Mouse (Mus musculus) thymus, postnatal 14 days (tissue): ENCODE measurements around the gene Ccr7.

Experiments used
- DNase-seq: peaks from one replicate; pipeline ENCODE4 v3.0.0; 2021

The Ccr7 gene

DNA sequence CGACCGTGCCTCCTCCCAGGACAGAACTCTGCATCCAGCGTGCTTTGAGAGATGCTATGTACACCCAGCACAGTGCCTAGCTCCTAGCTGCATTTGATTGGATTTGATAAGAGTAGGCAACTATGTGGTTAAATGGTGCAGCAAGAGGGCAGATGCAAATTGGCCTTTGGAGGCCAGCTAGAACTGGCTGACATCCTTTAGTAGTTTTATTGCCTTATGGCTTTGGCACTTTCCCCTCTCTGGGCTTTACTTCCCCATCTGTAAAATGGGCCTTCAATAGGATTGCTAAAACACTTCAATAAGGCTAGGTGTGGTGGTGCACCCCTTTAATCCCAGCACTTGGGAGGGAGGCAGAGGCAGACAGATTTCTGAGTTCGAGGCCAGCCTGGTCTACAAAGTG is 17.9 kb downstream of the Ccr7 start:
- no peak for DNase-seq

DNA sequence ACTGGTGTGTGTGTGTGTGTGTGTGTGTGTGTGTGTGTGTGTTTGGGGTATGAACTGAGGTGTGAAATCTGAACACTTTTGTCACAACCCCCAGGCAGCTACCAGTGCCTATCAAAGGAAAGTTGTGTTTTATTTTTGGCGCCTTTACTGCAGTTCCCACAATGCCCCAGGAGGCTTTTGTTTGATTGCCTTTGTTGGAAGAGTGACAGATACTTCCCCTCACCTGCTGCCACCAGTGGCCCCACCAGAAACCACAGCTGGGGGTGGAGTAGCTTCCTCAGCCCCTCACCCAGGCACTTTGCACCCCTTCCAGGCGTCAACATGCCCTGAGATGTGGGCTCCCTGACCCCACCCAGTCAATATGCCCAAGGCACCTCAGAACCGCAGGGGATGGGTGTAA is 18.5 kb downstream of the Ccr7 start:
- peak; percentile 91 for DNase-seq

DNA sequence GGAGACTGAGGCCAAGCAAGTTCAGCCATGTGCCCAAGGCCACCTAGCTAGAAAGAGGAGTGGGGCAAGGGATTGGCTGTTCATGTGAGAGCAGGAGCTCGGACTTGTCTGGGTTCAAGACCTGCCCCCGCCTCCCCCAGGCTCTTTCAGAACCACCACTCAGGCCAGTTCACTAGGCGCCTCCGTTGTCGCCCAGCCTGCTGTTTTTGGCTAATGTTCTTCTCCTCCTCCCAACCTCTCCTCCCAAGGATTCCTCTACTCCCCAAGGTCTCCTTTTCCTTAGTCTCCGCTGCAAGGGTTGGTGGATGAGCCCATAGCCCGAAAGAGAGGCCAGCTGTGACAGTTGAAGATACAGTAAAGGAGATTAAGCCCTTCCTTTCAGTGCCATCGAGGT is 19.8 kb downstream of the Ccr7 start:
- DNase-seq, result no peak

DNA sequence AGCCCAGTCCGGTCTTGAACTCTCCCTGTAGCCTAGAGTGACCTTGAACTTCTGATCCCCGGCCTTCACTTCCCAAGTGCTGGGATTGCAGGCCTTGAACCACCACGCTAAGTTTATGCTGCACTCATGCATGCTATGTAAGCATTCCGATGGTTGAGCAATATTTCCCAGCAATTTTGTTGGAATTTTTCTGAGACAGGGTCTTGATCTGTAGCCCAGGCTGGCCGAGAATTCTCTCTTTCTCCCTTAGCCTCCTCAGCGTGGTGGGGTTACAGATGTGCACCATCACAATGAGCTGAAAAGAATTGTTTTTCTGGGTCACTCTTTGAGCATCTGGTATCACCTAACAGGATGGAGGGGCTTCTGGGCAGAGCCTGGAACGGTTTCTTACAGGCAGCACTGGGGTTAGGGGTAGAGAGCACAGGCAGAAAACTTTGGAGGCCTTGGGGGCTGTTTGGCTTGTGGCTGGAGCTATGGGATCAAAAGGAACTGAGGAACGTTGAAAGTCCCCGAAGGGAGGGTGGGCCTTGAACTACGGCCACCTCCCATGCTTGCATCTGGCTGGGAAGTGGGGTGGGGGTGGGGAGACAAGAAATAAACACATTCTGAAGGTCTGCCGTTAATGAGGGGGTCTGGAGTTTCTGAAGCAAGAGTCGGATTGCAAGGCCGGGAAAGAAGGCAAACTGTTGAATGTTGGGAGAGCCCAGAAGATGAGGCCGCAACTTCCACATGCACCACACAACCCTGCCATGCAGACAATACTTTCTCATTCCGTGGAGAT is 20.4 kb downstream of the Ccr7 start:
- no peak for DNase-seq

DNA sequence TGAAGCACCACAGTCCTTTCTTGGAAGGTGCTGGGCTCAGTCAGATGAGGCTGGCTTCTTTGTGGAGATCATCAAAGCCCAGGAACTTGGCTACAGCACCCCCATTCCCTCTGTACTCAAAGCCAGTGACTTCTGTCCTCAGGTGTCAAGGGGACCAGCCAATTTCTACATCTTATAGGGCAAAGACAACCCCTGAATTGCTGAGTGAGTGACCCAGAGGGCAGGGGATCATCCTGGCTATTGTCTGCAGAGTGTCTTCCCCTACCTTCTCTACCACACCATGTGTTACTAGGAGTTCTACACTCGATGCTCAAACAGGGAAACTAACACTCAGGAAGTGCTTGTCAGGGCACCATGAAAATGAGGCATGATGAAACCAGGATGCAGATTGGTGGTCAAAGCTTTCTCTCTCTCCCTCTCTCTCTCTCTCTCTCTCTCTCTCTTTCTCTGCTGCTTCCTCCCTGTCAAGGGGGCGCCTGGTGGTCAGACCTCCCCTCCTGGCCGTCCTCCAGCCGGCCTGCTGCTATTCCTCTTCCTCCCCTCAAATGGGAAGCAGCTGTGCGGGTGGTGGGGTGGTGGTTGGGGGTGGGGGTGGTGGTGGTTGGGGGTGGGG is 21.5 kb downstream of the Ccr7 start:
- DNase-seq, result no peak

DNA sequence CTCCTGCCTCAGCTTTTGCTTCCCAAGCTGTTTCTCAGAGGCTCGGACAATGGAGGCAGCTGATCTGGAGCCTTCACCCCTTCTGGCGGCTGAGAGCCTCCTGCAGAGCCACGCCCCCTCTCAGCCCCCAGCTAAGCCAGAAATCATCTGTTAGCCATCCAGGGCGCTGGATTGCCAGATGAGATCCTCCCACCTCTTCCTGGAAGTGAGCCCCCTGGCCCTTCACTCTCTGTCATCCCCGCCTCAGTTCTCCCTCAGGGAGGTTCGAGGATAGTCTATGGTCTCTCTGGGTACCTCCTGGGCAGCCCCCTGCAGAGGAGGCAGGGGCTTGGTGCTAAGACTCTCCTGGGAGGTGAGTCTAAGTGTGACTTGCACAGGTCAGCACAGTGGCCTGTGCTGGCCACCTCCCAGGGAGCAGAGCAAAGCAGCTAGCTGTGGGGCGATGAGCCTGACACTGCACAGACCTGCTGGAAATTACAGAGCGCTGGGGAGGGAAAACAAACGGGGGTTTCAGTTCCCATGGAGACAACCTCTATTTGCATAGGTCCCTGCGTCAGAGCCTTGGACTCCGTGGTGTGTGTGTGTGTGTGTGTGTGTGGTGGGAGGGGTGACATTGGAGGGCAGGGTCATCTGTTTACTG is 22.7 kb downstream of the Ccr7 start:
- DNase-seq, result no peak

DNA sequence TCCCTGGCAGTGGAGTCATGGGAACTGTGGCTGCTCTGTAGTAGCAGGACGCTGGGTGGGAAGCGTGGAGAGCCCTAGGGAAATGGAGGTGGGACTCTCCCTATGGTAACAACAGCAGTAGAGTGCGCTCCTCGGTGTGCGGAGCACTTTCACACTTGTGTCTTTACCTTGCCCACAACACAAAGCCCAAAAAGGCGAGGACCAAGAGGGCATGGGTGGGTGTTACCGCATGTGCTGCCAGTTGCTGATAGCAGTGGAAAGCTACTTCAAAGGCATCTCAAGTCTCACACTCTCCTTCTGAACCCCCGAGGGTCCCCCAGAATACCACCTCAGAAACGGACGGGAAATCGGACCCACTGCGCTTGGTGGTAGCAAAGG is 23.4 kb downstream of the Ccr7 start:
- no peak for DNase-seq

DNA sequence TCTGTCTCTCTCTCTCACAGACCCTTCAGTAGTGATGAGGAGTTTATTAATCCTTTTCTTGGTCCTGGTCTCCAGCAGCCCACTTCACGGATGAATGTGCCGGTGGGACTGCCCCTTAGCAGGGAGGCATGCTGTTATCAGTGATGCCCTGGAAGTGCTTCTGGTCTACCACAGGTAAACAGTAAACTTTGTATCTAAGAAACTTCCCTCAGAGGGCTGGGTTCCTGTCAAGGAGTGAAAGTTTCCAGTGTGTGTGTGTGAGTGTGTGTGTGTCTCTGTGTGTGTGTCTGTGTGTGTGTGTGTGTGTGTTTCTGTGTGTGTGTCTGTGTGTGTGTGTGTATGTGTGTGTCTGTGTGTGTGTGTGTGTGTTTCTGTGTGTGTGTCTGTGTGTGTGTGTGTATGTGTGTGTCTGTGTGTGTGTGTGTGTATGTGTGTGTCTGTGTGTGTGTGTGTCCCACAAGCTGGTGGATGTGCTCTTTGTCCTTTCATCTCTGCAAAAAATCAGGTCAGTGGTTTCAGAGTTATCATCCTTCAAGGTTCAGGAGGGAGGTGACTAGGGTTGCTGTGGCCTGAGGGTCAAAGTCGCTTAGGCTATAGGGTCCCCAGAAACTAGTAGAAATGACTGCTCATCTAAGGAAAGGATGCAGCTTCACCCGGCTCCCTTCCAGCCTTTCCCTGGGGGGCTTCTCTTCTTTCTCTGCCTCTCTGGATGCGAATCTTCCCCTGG is 24.0 kb downstream of the Ccr7 start:
- DNase-seq, result no peak

DNA sequence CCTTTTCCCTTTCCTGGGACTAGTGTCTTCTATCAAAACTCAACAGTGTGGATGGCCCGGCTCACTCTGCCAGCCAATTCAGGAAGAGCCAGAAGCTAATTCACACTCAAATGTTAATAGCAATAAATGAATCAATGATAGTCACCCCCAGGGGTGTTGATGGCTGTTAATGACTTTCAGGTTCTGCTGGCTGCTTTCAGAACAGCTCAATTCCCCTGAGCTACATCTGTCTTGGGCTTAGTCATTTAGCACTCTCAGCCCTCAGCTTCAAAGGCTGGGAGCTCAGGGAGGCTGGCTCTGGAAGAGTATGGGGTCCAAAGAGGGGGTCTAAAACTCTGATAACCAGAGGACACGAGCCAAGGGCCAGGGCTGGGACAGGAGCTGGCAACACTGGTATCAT is 25.6 kb downstream of the Ccr7 start:
- DNase-seq, result no peak

DNA sequence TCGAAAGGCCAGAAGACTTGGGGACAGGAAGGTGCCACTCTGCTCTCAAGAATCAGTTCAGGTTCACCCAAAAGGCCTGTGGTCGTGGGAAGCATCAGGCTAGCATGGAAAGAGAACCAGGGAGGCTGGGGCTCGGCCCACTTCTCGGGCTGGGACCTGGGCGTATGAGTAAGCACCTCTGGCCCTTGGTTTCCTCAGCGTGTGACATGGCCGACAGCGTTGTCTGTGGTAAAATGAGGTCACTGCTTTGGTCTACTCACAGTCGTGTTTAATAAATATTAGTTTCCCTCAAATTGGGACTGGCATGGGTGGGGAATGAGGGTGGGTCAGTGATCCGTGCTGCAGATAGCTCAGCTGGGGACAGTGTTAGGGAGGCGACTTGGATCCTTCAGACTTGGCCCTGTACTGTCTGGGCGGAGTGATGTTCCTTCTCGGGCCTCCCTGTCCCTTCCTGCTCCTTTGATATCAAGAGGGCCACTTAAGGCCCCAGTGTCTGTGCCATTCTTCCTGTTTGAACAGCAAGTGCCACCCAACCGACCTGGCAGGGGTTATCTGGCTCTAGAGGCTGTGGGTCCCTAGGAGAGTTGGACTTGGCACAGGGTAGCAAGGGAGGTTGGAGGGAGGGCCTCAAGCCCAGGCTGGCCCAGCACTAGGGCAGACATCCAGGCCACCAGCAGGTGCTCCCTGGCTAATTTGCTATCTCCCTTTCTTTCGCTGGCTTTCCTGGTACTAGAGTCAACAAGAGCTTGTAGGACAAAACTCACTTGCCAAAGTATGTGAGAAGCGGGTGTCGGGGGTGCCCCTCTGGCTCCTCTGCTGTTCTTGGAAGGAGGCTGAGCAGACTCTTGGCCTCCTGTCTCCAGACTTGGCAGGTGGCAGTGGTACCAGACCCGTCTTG is 26.8 kb downstream of the Ccr7 start:
- no peak for DNase-seq

DNA sequence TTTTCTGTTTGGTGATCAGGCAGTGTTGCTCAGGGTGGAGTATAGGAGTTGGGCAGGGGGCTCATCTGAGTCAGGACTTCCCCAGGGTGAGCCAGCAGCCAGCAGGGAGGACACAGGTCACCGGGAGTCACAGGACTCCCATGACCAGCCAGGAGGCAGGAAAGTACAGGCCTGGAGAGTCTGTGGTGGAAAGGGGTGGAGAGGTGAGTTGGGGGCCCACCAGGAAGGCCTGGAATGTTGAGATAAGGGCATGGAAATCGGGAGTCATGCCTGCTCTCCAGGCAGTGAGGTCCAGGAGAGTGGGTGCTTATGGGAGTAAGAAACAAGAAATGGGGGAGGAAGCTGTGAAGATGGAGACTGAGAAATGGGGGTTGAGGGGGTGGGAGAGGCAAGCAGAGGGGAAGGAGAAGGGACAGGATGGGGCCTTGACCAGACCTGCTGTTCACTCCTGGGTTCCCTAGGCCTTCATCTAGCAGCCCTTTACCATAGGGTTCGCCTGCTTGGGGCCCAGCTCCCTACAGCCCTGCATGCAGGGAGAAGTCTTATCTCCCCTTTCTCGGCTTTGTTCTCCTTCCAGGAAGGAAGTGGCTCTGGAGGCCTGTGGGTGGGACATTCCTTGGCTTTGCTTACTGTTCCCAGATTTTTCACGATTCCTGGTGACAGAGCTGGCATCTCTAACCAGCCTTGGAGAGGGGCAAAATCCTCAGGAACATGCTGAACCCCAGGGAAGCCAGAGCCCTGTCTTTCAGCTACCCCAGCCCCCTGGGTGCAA is 28.2 kb downstream of the Ccr7 start:
- DNase-seq, result no peak

DNA sequence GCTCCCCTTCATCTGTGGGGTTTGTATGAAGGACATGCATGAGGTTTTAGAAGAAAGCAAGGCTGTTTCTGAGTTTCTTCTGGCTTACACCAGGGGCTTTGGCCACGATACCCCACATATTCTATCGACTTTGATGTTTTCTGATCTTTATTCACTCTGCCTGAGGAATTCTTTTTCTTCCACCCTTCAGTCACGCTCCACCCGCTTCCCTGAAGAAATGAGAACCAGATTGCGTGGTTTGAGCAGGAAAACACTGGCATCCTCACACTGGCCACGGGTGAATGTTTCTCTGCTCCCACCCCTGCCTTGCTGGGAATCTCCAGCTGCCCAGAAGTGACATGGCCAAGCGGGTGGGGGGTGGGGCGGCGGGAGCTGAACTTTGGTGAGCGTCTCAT is 30.2 kb downstream of the Ccr7 start:
- DNase-seq, result no peak

DNA sequence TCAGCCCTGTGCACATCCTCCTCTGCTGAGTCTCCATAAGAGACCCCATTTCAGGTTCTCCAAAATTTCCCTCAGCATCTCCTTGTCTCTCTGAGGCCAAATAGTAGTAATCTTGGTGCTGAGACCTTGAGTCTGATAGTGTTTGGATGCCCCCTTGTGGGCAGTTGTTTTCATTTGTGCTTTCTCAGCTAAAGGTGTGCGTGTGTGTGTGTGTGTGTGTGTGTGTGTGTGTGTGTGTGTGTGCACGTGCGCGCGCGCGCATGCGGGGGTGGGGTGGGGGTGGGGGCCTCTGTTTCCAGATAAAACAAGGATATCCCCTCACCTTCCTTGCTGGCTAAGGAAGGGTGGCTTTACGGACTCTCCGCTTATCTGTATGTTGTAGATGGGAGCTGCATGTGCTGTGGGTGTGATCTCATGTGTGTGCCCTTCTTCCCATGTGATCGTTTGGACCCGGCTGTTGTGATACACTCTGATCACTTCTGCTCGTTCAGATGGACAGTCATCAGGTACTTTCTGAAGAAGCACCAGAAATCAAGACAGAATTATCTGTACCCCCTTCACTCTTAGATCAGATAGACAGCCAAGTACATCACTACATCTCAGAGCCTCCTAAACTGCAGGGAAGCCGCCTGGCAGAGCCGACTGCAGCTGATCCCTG is 30.8 kb downstream of the Ccr7 start:
- DNase-seq, result peak; percentile 79

DNA sequence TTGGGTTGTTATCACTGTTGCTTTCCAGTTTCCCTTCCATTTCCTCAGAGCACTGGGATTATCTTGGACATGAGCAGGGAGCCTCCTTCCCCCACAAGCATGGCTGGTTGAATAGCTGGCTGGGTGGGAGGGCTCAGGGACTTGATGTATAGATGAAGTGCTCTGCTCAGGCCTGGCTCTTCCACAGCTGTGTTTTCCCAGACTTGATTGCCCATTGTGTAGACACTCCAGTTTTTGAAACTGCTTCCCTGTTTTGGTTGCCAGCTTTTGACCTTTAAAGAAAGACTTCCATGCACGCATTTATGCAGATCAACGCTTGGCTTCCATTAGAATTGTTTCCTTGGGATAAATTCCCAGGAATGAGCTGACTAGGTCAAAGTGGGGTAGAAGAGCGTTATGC is 32.2 kb downstream of the Ccr7 start:
- DNase-seq, result no peak

DNA sequence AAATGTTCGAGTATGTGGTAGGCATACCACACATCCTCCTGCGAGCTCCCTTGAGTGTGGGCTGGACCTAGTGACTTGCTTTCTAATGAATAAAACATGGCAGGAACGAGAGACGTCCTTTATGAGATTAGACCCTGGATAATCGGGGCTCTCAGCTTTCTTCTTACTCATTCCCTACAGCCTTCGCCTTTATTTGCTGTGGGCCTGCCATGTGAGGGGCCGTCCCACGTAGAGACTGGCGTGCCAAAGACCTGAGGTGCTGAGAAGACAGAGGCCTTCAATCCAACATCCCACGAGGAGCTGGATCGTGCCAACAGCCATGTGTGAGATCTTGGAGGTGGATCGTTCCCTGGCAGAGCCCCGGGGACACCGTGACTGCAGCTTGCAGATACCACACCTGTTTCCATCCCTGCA is 33.7 kb downstream of the Ccr7 start:
- DNase-seq, result no peak

DNA sequence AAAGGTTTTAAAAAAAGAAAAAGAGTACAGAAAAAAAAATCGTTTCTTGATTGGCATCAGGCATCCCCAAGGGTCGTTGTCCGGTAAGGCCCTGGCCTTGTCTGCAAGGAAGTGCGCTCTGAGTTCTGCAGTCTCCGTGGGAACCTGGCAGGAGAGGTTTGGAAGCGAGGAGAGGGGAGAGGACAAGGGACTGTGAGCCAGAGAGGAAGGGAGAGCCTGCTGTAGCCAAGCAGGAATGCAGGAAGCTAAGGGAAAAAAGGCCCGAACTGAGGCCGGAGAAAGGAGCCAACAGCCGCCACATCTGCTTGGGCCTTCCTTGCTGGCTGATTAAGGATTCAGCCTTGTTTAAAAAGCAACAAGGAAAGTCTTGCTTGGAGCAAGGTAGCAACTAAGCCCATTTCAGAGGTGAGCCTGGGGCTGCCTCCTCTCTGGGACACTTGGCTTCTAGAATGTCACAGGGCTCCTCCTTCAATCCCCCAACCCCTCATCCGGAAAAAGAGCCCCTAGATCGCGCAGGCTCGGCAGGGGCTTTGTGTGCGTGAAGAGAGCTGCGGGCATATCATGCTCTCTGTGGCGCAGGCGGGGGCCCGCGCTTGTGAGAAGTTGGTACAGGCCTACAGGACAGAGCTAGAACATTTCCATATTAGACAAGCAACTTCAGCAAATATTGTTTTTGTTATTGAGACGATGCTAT is 34.2 kb downstream of the Ccr7 start:
- DNase-seq, result no peak

DNA sequence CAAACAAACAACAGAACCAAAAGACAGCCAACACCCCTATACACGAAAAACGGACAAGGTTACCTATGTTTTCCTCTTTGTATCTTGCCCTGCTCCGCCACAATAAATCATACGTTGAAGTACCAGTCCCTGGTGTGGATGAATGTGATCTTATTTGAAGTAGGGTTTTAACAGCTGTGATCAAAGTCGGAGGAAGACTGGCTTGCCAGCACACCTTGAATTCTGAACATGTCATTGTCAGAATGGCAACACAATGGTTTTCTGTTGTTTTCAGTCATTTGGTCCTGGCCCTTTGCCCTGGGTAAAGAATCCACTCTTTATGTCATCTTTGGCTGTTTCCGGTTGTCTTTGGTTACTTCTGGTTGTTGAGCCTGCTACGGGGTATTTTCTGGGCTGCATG is 35.9 kb downstream of the Ccr7 start:
- DNase-seq, result no peak

DNA sequence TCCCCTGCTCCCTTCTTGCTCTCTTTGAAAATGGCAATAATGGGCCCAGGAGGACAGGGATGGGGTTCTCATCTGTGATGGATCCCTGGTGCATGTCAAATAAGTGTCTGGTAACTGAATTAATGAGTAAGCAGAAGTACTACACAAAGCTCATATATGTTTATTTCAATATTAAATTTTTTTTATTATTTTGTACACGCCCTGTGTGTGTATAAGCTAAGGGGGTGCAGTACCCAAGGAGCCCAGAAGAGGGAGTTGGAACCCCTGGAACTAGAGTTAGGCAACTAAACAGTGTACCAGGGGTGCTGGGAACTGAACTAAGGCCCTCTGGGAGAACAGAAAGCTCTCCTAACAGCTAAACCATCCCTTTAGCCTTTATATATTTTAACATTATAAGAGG is 36.5 kb downstream of the Ccr7 start:
- DNase-seq, result no peak

DNA sequence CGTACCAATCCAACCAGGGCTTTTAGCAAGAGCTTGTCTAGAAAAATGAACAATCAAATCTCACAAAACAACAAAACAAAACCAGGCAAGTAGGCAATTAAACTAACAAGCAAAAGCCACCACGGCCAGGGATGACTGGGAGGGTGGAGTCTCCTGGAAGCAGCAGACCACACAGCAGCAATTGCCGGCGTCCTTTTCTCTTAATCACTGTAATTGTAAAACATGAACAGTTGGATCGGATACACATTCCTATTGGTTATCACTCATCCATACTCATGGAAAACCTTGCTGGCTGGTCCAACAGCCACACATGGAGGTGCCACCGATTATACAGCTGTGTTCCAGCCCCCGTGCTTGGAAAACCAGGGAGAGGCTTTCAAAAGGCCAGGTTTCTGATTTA is 37.0 kb downstream of the Ccr7 start:
- no peak for DNase-seq

DNA sequence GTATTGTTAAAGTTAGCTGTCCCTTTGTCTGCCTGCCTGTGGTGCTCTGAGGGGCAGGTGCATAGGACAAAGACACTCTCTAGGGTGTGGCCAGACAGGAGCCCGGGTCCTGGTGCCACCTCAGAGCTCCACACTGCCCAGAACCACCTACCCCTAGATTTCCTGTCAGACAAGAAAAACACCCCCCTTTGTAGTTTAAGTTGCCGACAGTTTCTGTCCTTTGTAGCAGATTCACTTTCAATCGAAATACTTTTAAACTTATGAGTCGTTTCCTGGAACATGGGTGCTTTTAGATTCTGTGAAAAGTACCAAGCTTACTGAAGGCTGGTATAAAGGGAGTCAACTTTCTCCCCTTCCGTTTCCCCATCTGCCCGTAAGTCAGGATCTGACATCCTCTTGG is 38.9 kb downstream of the Ccr7 start:
- no peak for DNase-seq

DNA sequence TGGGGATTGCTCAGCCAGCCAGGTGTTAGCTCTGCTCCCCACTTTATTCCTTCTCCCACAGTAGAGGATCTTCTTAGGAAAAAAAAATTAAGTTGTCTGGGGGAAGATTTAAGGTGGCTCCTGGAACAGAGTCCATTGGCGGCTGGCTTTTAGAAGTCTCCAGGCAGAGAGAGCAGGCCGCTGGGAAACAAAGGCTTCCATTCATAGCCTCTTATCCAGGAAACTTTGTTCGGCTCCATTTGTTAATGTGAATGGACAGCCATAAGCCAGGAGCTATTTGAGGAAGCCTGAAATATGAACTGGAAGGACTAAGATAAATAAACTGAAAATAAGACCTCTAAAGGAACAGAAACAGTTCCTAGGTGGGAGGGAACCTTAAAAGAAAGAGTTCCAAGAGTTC is 41.8 kb downstream of the Ccr7 start:
- DNase-seq, result no peak
